Mouse (Mus musculus) intestine, embryonic 16.5 days (tissue): ENCODE results near the gene Nid2. TPM values are rescaled to one million over a fixed set of nuclear protein-coding genes. Genes with fewer than 3 reads are reported as not detected.

Experiments used
- ATAC-seq: fragments of 200-750 bp; cut with Nextera tagmentation; 2 replicates; pipeline ENCODE4 v1.8.0; 2017; ENCODE audit warnings: moderate TSS enrichment, moderate library complexity
- H3K27ac ChIP-seq: fragments of 300-500 bp; sonication (generic); 2 replicates; pipeline ENCODE4 v1.5.1; 2014; ENCODE audit warnings: mild to moderate bottlenecking, low read length
- H3K27me3 ChIP-seq: fragments of 300-500 bp; sonication (generic); replicated peaks from 2 replicates; pipeline ENCODE4 v1.6.1; 2014; ENCODE audit warnings: low read length, control low read depth, mixed read lengths; ENCODE audit not compliant: control insufficient read depth, insufficient read depth
- H3K36me3 ChIP-seq: fragments of 300-500 bp; sonication (generic); 2 replicates; pipeline ENCODE4 v1.6.1; 2014; ENCODE audit warnings: low read length, control low read depth; ENCODE audit not compliant: control insufficient read depth, insufficient read depth
- H3K4me1 ChIP-seq: fragments of 300-500 bp; sonication (generic); 2 replicates; pipeline ENCODE4 v1.6.1; 2014; ENCODE audit warnings: low read length, control low read depth, mixed read lengths; ENCODE audit not compliant: control insufficient read depth, insufficient read depth
- H3K4me2 ChIP-seq: fragments of 300-500 bp; sonication (generic); 2 replicates; pipeline ENCODE4 v1.6.1; 2014; ENCODE audit warnings: low read depth, low read length, control low read depth
- H3K4me3 ChIP-seq: fragments of 300-500 bp; sonication (generic); 2 replicates; pipeline ENCODE4 v1.5.1; 2014; ENCODE audit warnings: mild to moderate bottlenecking, low read length
- H3K9ac ChIP-seq: fragments of 300-500 bp; sonication (generic); 2 replicates; pipeline ENCODE4 v1.6.1; 2014; ENCODE audit warnings: low read depth, low read length
- H3K9me3 ChIP-seq: fragments of 300-500 bp; sonication (generic); 2 replicates; pipeline ENCODE4 v1.6.1; 2016; ENCODE audit warnings: low read length, control low read depth; ENCODE audit not compliant: control insufficient read depth
- WGBS: fragments of 180-500 bp; shearing (Covaris S2); extraction: QIAGEN DNeasy Blood & Tissue Kit; methylation state at CpG from one replicate; pipeline ENCODE4 v1.1.7; 2014; 5-methylcytosine and 5-hydroxymethylcytosine counted together
- polyA plus RNA-seq: library from polyadenylated mRNA; unstranded; fragments of >200 nt; fragmentation: Nextera tagmentation; extraction: Ambion mirVana; gene quantifications from 2 replicates; pipeline ENCODE4 v1.2.1, GENCODE M21; 2015

The Nid2 gene
- polyA plus RNA-seq, 1 experiment from 2014 or later, result 63.8 TPM

DNA sequence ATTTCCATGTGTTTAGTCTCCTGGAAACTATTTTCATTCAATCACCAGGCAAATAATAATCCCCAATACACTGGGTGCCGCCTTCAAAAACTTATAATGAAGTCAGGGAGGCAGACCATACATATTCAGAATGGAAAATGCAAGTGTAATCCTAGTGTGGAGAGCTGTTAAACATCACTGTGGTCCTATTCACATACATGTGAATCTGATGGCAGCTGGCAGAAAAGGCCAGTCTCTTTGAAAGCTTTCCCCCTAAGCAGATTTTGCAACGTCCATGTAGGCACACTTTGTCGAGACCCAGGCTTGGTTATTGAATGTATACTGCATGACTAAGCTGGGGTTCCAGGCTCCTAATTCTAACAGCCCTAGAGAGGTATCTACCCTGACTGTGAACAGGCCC lies 32.0 kb upstream of the Nid2 start:
- no peak overlapping the region for H3K4me3 ChIP-seq
- no peak overlapping the region for H3K9ac ChIP-seq
- no peak overlapping the region for H3K4me2 ChIP-seq
- H3K4me1 ChIP-seq, result no peaks in the 10 kb centered on the region
- 66% methylated on average over 3 of the region's 3 CpGs for WGBS
- ATAC-seq, result no peak
- no peak overlapping the region for H3K27ac ChIP-seq
- H3K27me3 ChIP-seq, result no peaks in the 10 kb centered on the region
- no peaks in the 10 kb centered on the region for H3K36me3 ChIP-seq
- no peaks in the 10 kb centered on the region for H3K9me3 ChIP-seq

DNA sequence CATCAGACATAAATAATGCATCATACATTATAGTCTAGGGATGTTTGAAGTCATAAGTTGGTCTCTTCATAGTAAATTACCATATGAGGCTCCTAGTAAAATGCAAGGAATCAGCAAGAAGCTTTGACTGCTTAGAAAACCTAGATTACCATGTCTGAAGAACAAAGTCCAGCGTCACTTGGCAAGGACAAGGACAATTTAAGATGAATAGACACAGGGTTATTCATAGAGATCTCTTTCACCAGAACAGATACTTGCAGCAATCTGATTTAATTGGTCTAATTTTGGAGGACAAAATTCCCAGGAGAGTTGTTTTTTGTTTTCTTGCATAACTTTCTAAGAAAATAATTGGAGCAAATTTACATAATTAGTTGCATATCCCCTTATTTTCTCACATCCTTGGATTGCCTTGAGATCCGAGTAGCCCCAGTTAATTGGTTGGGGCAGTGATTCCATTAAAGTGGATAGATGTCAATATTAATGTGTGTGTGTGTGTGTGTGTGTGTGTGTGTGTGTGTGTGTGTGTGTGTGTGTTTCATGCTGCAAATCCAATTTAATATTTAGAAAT lies 30.9 kb upstream of the Nid2 start:
- Histone ChIP-seq H3K36me3 (no peaks in the 10 kb centered on the region), H3K4me3 (no peak overlapping the region), H3K27me3 (no peaks in the 10 kb centered on the region), H3K4me1 (no peaks in the 10 kb centered on the region), H3K4me2 (no peak overlapping the region), H3K9me3 (no peaks in the 10 kb centered on the region), H3K27ac (no peak overlapping the region), H3K9ac (no peak overlapping the region)
- ATAC-seq, result no peak
- WGBS, result 71% methylated on average over 2 of the region's 2 CpGs

DNA sequence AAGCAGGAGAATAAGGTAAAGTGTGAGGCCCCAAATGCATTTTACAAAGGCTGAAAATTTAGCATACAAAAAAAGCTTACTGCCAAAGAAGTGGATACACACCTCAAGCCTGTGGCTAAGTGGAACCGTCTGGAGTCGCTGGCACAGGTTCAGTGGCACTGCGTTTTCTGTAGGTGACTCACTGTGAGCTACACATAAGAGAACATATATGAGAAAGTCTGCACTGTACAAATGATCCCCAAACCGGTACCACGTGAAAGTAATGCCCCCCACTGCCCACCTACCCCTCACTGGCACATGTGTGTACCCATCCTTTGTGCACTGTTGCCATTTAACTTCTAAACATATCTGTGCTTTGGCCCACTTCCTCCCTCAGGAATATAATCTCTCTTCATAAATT lies 22.8 kb upstream of the Nid2 start:
- WGBS, result 80% methylated on average over 5 of the region's 5 CpGs
- H3K9me3 ChIP-seq, result no peaks in the 10 kb centered on the region
- no peaks in the 10 kb centered on the region for H3K27me3 ChIP-seq
- H3K27ac ChIP-seq, result no peak overlapping the region; the same call in 1 of the 2 replicates
- no peaks in the 10 kb centered on the region for H3K36me3 ChIP-seq
- no peak overlapping the region for H3K4me2 ChIP-seq
- no peak overlapping the region for H3K9ac ChIP-seq
- no peak for ATAC-seq
- no peak overlapping the region for H3K4me3 ChIP-seq
- peaks cover 4% of the 10 kb centered on the region; the same call in 1 of the 2 replicates for H3K4me1 ChIP-seq

DNA sequence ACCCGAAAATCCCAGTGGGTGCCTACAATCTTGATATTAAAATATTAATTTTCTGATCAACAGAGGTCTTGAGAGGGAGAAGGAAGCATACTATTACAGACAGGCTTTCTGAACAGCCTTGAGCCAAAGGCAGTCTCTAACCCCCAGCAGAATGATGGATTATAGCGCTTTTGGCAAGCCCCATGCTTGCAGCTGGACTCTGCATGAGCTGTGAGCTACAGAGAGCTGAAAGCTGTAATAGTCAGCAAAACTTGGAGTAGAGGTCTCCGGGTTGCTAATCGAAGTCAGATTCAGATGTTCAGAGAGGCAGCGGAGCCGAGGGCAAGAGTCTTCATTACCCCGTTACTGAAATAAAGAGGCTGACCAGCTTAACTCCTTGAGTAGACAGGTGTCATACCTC lies 22.3 kb upstream of the Nid2 start:
- peaks cover 6% of the 10 kb centered on the region for H3K4me1 ChIP-seq
- no peaks in the 10 kb centered on the region for H3K9me3 ChIP-seq
- H3K9ac ChIP-seq, result no peak overlapping the region
- peak; percentile 71 for ATAC-seq
- 56% methylated on average over 7 of the region's 7 CpGs for WGBS
- no peaks in the 10 kb centered on the region for H3K27me3 ChIP-seq
- H3K4me2 ChIP-seq, result no peak overlapping the region
- no peak overlapping the region for H3K4me3 ChIP-seq
- no peak overlapping the region; the same call in 1 of the 2 replicates for H3K27ac ChIP-seq
- no peaks in the 10 kb centered on the region for H3K36me3 ChIP-seq

DNA sequence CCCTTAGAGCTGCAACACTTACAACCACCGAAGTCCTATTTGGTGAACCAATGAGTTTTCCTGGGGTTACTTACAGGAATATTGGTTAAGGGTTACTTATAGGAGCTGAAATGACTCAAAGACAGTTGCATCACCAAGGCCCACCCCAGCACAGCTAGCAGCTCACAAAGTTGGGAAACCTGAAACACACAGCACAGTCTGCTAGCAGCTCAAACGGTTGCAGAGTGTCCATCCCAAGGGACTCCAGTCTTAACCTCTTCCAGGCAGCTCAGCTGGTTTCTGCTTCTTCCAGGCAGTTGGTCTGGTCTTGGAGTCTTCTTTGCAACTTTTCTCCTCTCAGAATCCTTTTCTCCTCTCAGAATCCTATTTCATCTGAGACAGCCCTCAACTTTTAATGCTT lies 19.0 kb upstream of the Nid2 start:
- WGBS, result 81% methylated on average over 2 of the region's 2 CpGs
- Histone ChIP-seq H3K4me1 (peaks cover 7% of the 10 kb centered on the region), H3K9ac (no peak overlapping the region), H3K4me2 (no peak overlapping the region), H3K9me3 (no peaks in the 10 kb centered on the region), H3K27me3 (no peaks in the 10 kb centered on the region), H3K27ac (no peak overlapping the region), H3K4me3 (no peak overlapping the region), H3K36me3 (no peaks in the 10 kb centered on the region)
- ATAC-seq, result no peak

DNA sequence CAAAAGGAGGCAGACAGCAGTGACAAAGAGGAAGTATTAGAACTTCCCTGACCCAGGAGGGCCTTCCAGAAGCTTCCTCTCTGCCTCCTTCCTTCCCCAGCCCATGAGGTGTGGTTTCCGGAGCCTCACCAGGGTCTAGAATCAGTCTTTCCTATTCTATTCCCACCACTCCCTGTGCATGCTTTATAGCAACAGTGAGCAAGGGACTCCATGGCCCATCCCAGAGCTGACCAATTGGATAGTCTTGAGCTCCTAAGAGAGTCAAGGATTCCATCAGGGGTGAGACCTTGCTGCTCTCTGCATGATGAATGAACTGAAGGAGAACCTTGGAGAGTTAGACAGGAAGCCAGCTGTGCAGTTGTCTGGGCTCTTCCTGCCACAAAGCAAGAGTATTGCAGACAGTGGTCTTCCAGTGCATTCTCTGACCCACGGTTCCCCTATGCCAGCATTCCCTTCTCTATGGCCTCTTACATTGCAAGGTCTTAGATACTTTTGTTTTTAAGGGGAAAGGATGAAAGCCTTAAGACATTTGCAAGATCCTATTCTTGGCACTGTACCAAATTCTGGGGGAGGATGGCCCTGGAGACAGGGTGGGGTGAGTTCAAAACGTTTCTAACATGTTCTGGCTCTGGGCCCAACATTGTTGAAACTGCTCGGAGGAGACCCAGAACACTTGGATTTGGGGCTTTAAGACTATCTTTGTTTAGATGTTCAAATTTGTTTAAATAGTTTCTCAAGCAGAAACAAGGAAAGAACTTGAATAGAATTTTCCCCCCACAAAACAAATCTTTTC lies 17.4 kb upstream of the Nid2 start:
- Histone ChIP-seq H3K27ac (peak overlapping the region; percentile 72), H3K36me3 (no peaks in the 10 kb centered on the region), H3K9me3 (no peaks in the 10 kb centered on the region), H3K27me3 (no peaks in the 10 kb centered on the region), H3K4me1 (peaks cover 8% of the 10 kb centered on the region; the same call in 1 of the 2 replicates), H3K9ac (no peak overlapping the region), H3K4me3 (no peak overlapping the region), H3K4me2 (no peak overlapping the region)
- peak; percentile 59 for ATAC-seq
- 39% methylated on average over 4 of the region's 4 CpGs for WGBS

DNA sequence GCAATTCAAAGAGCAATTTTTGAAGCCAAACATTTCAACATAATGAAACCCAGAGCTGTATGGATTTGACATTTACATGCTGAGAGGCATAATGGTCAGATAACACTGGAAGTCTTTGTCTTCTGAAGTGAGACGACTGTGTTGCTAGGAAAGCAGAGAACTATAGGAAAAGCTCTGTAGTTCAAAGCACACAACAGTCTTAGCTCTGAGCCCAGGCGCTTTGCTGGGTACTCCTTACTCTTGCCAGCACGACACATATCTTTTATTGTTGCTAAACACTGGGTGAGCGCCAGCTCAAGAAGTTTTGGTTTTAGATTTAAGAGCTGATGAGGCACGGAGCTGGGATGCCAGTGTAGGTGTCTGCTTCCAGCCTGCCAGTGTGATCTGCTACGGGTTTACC lies 15.8 kb upstream of the Nid2 start:
- no peak overlapping the region for H3K4me3 ChIP-seq
- ATAC-seq, result no peak
- H3K4me2 ChIP-seq, result no peak overlapping the region
- no peaks in the 10 kb centered on the region for H3K9me3 ChIP-seq
- 51% methylated on average over 6 of the region's 6 CpGs for WGBS
- H3K27ac ChIP-seq, result no peak overlapping the region
- no peak overlapping the region for H3K9ac ChIP-seq
- no peaks in the 10 kb centered on the region for H3K27me3 ChIP-seq
- H3K4me1 ChIP-seq, result peaks cover 8% of the 10 kb centered on the region; the same call in 1 of the 2 replicates
- H3K36me3 ChIP-seq, result no peaks in the 10 kb centered on the region

DNA sequence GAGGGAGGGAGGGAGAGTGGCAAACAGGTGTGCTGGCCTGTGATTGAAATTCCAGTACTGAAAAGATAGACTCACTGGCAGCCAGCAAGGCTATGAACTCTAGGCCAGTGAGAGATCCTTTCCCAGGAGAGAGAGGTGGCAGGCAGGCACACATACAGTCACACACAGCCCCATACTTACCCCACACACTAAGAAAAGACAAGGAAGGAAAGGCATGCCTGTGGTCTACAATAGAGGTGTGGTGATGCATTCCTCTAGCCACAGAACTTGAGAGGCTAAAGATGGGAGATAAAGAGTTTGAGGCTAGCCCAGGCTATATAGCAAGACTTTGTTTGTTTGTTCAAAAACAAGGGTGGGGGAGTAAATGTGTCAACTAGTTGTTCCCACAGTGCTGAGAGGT lies 13.5 kb upstream of the Nid2 start:
- no peaks in the 10 kb centered on the region for H3K36me3 ChIP-seq
- H3K4me3 ChIP-seq, result no peak overlapping the region
- no peaks in the 10 kb centered on the region for H3K27me3 ChIP-seq
- ATAC-seq, result no peak; the same call in 1 of the 2 replicates
- no peak overlapping the region for H3K9ac ChIP-seq
- peak overlapping the region; percentile 87 for H3K27ac ChIP-seq
- no peaks in the 10 kb centered on the region for H3K9me3 ChIP-seq
- peaks cover 8% of the 10 kb centered on the region; the same call in 1 of the 2 replicates for H3K4me1 ChIP-seq
- no peak overlapping the region for H3K4me2 ChIP-seq

DNA sequence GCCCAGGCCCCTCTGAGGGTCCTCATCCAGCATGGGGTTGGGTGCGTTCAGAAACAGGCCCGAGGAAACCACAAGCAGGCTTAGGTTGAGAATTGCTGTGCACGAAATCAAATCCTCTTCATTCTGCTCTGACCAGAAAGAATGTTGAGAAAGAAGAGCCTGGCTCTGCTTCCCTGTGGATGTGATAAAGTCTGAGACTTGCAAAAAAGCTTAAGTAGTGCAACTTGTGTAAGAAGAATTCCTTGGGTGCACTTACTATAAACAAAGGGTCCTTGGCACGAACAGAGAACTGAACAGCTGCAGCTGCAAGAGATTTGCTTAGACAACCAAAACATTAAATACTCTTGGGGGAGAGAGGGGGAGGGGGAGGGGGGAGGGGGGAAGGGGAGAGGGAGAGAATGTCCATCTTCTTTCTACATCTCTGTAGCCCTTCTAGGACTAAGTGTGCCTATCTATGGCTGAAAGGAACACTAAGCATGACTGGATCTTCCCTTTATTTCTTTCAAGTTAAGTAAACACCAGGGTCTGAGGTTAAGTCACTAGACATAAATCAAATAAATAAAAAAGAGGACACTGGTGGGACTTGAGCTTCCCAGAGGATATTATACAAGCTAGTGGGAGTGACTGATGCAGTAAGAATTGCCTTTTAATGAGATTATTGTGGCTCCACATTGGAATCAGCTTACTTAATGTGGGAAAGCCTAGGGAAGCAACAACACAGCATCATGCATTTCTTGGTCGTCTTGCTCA lies 12.8 kb upstream of the Nid2 start:
- peak; percentile 71 for ATAC-seq
- no peaks in the 10 kb centered on the region for H3K27me3 ChIP-seq
- no peak overlapping the region for H3K4me2 ChIP-seq
- 36% methylated on average over 5 of the region's 5 CpGs for WGBS
- no peak overlapping the region for H3K9ac ChIP-seq
- peak overlapping the region; percentile 87 for H3K27ac ChIP-seq
- peaks cover 8% of the 10 kb centered on the region; the same call in 1 of the 2 replicates for H3K4me1 ChIP-seq
- no peaks in the 10 kb centered on the region for H3K36me3 ChIP-seq
- H3K4me3 ChIP-seq, result no peak overlapping the region
- H3K9me3 ChIP-seq, result no peaks in the 10 kb centered on the region
